Mouse (Mus musculus): ENCODE measurements around the gene Pik3ap1.
"Not testable (repeated sequence)": the region's sequence is repeated elsewhere in the genome, so short reads cannot be mapped to it uniquely, and the experiment has no call there.

Pik3ap1 gene

DNA sequence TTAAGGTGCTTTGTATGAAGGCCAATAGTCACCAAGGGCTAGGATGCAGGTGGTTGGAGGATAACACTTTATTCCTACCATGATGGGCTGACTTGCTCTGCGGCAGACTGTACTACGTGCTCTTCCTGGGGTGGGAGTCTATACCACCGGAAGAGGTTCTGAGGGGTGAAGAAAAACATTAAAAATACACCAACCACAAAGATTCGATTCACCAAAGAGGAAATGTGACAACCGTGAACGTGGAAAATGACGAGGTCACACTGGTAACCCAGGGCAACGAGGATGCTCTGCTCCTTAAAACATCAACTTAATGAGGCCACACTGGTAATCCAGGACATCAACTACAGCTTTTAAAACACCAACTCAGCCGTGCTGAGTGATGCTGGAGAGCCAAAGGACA is 56.2 kb downstream of the Pik3ap1 start:
- no peak for DNase-seq

- no peak for DNase-seq
Observed at GRCm38 (mm10) chr19:41323813-41324212, 61.1 kb downstream of the Pik3ap1 start.

DNA sequence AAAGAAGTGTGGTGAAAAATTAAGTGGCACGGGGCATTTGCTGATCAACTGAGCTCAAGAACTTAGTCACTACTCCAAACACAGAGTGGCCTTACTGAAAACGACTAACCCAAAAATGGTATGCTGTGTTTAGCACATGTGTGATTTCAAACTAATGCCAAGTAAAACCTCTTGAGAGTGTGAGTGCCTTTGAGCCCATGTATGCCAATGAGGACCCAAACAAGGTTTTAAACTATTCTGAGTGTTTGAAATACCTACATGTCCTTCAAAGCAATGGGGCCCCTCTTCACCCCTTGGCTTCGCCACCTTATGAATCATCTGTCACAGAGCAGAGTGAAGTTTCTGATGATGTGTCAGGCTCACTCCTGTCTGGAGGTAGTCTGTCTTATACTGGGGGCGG is 61.8 kb downstream of the Pik3ap1 start:
- no peak for DNase-seq

DNA sequence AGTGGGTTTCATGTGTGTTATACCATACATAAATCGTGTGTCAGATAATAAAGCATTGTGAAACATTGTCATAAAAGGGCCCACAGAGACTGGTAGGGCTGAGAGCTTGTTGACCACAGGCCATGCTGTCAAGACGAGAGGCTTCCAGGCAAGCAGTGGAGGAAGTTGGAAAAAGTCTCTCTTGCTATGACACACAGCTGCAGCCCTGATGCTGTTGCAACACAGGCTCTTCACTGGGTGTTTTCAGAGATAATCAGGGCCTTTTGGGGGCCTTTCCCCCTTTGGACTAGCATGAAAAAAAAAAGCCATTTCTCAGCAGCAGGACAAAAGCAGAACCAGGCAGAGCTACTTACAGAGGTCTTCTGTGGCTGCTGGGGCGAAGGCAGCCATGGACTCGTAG is 63.8 kb downstream of the Pik3ap1 start:
- peak; percentile 81 for DNase-seq

DNA sequence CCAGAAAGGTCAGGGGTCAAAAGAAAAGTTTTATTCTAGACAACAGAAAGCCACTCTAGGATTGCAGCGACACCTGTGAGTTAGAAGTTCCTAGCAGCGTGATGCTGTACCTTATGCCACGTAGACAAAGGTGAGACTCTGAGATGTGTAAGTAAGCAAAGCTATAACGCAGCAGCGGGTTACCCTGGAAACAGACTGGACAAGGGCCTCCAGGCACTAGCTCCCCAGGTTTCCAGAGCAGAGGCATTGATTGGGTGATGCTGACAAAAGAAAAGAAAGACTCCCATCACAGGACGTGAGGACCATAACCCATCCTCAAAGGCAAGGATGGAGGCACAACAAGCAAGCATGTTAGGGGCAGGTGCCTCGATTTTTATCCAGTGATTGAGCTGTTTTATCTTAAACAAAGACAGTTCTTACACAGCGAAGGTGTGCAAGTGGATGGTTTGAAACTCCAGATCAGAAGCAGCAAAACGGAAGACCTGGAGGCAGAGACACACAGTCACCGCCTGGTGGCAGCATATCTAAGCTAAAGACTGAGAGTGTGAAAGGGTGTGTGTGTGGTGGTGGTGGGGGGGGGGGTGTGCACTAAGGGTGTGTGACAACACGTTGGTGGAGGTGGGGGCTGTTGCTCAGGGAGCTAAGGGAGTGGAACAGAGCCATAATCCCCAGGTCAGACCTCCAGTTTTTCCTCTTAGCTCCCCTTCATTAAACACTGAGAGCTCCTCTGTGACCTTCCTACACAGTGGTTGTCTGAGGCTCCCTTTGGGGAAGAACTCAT is 67.4 kb downstream of the Pik3ap1 start:
- peak; percentile 28 for DNase-seq

DNA sequence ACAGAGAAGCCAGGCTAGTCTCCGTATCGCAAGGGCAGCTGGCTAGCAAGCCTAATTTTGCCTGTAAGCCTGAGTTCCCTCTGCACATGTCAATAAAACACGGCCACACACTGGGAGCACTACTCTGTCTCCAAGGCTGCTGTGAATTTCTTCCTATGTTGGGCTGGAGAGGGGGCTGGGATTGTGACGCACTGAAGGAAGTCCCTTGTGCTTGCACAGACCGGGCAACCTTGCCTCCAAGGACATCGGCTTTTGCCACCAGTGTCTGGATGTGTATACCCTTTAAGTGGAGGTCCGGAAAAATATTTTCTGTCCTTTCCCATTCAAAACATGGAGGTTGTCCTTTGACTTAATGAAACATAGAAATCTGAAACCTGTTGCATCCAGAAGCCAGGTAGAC is 70.2 kb downstream of the Pik3ap1 start:
- no peak for DNase-seq

GRCm38 (mm10) chr19:41313663-41314062 is 71.2 kb downstream of the Pik3ap1 start:
- no peak for DNase-seq

GRCm38 (mm10) chr19:41312587-41312986 is 72.3 kb downstream of the Pik3ap1 start:
- not testable (repeated sequence) for DNase-seq

GRCm38 (mm10) chr19:41312027-41312426 is 72.9 kb downstream of the Pik3ap1 start:
- no peak for DNase-seq

DNA sequence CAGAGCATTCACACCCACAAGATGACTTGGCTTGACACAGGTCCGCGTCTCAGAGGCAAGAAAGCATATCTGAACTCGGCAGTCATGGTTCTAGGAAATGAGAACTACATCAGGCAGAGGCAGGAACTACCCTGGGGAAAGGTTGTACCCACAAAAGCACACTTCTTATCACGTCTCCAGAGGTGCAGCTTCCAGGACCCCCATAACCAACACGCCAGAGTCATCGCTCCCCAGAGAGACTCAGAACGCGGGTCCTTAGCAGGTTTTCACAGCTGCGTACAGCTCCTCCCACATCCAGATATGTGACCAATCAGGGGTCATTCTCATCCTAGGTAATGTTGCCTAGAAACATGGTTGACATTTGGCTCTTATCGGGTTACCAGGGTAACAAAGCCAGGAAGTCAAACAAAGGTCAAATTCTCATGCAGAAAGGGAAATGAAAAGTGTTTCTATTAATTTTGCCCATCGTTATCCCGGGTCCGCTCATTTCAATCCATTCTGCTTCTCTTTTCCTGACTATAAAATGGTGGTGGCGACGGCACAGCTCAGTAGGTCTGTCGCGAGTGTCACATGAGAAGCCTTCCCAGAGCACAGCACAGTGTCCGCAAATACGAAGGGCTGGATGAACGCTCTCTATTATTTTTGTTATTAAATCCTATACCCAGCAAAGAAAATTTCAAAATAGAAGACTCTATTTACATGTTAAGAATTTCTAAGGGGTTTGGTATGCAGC is 73.8 kb downstream of the Pik3ap1 start:
- no peak for DNase-seq

DNA sequence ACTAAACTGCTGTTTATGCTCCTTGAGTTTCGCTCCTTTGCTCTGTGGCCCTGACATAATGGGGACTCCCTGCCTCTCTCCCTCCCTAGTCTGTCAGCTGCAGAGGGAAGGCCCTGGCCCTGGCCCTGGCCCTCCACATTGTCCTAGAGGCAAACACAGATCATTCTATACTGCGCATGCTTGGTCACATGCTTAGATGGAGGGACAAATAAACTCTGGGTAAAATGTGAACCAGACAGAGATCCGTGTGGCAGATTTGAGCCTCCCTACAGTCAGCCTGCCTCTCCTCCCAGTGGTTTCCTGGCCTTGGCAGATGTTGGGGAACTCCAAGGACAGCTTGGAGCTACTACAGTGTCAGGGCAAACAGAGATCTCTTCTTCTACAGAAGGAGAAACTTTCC is 81.0 kb downstream of the Pik3ap1 start:
- no peak for DNase-seq

DNA sequence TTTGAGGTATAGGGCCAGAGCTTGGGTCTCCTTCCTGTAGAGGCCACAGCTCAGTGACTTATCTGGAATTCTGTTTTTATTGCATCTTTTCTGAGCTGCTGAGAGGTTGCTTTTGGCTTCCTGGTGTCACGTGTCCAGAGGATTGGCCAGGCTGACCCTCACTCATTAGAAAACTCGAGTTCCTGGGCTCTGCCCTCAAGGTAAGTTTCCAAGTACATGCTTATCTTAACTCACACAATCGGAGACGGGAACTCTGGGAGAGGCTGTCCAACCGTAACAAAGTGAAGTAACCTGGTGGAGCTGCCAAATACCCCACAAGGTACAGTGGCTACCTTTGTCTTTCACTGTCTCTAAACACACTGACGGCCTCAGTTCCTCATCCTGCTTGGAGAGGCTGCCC is 81.5 kb downstream of the Pik3ap1 start:
- no peak for DNase-seq

DNA sequence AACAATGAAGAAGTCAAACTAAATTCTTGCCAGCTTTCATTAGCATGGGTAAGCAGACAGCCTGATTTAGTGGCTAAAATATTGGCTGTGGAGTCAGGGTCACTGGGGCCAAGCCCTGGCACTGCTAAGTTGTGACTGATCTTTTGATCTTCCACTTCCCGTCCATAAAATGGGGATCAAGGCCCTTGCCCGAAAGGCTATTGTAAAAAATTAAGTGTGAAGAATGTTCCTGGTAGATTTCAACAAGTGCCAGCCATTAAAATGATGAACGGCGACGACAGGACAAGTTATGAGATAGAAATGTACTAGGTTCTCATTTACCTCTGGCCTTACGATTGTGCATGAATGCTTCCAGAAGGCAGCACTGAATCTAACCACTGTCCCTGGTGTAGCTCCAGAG is 83.0 kb downstream of the Pik3ap1 start:
- DNase-seq, result no peak

DNA sequence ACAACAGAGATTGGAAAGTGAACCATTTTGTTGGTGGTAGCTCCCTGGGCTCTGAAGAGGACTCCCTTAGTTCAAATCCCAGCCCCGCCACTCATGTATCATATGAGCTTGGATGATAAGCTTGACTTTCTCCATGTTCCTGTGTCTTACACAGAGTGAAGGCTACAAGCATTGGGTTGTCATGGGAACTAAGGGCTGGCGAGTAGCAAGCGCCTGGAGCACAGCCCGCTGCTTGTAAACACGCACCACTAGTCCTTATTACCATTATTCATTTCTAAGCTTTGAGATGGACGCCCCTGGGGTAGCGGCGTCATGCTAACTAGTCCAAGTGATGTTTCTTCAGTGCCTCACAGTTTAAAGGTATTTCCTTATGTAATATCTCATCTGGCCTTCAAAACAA is 85.5 kb downstream of the Pik3ap1 start:
- no peak for DNase-seq

GRCm38 (mm10) chr19:41290952-41291619 is 93.8 kb downstream of the Pik3ap1 start:
- DNase-seq, result no peak

DNA sequence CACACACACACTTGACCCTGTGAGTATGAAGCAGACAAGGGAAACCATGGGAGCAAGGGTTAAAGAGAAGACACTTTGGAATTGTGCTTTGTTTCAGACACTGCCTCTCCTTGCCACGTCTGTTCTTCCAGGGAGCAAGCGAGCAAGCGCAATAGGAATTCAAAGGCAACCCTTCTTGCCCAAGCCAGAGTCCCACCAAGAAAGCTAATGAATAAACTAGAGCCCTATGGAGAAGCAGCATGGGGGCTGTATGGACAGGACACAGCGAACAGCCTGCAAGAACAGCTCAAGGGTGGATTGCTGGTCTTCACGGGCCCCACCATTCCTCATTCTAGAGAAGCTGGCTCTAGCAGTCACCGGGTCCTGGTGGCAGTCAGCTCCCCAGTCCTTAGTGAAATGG is 96.3 kb downstream of the Pik3ap1 start:
- DNase-seq, result no peak

DNA sequence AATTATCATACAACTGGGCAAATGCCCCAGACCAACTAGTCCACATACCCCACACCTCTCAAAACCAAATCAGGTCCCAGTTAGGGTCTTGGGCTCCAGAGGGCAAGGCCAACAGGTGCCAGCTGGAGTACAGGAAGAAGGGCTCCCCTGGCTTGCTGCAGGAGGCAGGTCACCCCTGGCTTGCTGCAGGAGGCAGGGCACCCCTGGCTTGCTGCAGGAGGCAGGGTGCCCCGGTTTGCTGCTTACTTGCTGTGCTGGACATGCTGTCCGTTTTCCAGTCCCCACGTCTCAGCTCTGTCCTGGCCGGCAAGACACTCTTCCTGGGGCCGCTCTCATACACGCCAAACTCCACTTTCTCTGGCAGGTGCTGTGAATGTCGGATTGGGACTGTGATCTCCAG is 97.7 kb downstream of the Pik3ap1 start:
- DNase-seq, result no peak

DNA sequence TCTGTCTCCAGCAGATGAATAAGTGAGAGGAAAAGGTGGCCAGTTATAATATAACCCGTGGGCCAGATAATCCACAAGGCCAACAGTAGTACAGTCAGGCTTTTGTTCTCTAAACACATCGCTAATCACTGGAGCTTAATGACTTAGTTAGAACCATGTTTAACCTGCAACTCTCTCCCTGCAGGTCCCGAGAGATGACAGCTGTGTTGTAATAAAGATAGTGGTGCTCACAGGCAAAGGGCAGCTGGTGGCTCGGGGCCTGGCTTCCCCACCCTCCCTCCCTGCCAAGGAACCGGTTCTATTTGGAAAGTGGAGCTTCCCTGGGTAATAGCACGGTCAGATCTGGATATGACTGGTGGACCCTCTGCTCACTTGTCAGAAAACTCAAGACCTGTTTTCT is 100.4 kb downstream of the Pik3ap1 start:
- DNase-seq, result no peak

- DNase-seq, result no peak
Observed at GRCm38 (mm10) chr19:41282718-41283117, 102.2 kb downstream of the Pik3ap1 start.

- no peak for DNase-seq
Observed at GRCm38 (mm10) chr19:41282216-41282615, 102.7 kb downstream of the Pik3ap1 start.

- DNase-seq, result no peak
Observed at GRCm38 (mm10) chr19:41279724-41280244, 105.1 kb downstream of the Pik3ap1 start.

- DNase-seq, result no peak
Observed at GRCm38 (mm10) chr19:41278606-41279005, 106.3 kb downstream of the Pik3ap1 start.

GRCm38 (mm10) chr19:41275588-41275987 is 109.3 kb downstream of the Pik3ap1 start:
- no peak for DNase-seq

DNA sequence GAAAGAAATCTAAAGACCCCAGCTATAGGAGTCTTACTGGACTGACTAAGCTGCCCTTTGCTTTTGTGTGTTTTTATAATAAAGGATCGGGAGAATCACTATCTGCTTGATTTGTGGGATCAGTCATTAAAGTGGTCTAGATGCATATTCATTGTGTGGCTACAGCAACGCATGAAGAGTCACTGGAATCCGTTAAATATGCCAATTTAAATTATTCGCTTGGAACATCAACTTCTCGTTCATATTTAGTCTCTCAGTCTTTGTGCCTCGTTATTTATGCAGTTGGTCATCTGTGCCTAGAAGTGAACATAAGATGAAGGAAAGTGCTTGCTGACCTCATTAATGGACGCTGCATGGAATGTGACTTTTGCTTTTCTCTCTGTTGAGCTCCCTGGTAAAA is 114.0 kb downstream of the Pik3ap1 start:
- DNase-seq, result no peak
